Mouse (Mus musculus) liver, postnatal 0 days (tissue): ENCODE data around the gene Gps1.

Experiments
- CTCF ChIP-seq: sonication (generic); IDR thresholded peaks from 2 replicates; pipeline ENCODE4 v1.5.1; 2016; ENCODE audit warnings: antibody characterized with exemption, low read depth
- EP300 ChIP-seq: IDR thresholded peaks from 2 replicates; pipeline ENCODE4 v1.6.1; 2016; ENCODE audit warnings: antibody characterized with exemption, low read depth, mild to moderate bottlenecking

- TF ChIP-seq CTCF (no peak), EP300 (no peak)
Observed at GRCm38 (mm10) chr11:120826016-120826953, 42.2 kb downstream of the Gps1 start.
